Mouse (Mus musculus) inflammation-experienced regulatory T-cells, adult 6 months (primary cell): ENCODE data around the gene Fxyd5. TPM values are rescaled to one million over a fixed set of nuclear protein-coding genes. Genes with fewer than 3 reads are reported as not detected.

ENCODE experiments used
- ATAC-seq: one replicate; pipeline ENCODE4 v1.8.0; 2017
- polyA plus RNA-seq, 3 experiments: library from polyadenylated mRNA; unstranded; fragments of 100-300 nt; shearing (Covaris generic); gene quantifications; one replicate each; pipeline ENCODE4 v1.2.1; 2017

Gene Fxyd5
- 1,000 to 10,000 TPM; 1,847 to 2,152 (median 2,080) TPM for polyA plus RNA-seq

DNA sequence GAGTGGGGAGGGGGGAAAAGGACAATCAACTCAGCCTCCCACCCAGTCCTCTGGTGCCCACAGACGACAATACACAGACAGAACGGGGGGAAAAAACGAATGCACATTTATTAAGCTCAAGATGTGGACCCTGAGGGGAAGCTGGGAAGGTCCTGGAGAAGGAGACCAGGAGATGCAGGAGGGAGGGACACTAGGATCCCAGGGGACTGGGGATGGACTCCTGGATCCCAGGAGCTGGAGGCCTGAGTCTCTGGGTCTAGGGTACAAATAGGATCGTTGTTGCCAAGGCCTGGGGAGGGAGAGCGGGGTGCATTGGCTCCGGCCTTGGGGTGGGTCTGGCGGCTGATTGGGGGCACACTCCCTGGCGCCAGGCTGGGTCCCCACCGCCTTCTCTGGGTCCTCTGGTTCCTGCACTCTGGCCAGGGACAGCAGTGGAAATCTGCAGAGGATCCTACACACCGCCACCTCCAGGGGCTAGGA is at the start of gene Fxyd5:
Gene Fxyd5 (minus strand): TSS at position 51 of the 480 bp plus-strand sequence.
- ATAC-seq = no peak

DNA sequence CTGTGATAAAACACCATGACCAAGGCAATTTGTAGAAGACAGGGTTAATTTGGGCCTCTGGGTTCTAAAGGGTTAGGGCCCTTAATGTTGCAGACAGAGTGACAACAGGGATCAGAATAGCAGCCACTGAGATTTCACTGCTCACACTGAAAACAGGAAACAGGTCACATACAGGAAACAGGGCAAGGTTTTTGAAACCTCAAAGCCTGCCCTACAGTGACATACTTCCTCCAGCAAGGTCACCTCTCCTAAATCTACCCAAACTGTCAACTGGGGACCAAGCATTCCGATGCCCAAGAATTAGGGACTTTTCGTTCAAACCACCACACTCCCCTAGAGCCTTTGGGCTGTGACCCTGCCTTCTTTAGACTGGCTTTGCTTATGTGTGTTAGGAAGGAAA is 47.4 kb upstream of the Fxyd5 start:
- peak; percentile 89 for ATAC-seq

DNA sequence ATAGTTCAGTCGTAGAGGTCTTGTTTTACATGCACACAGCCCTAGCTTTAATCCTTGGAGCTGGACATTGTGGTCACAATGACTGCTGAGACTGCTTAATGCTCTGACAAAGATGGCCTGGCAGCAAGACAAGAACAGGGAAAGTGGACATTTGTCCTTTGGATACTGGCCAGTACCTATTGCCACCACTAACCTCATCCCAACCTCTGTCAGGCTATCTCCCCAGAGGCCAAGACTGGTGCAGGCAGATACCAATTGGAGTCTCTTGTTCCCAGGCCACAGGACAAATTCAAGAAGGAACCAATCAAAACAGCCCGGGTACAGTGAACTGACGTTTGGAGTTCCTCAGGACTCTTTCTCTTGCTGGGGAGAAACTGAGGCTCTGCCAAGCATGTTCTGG is 45.9 kb upstream of the Fxyd5 start:
- no peak for ATAC-seq

DNA sequence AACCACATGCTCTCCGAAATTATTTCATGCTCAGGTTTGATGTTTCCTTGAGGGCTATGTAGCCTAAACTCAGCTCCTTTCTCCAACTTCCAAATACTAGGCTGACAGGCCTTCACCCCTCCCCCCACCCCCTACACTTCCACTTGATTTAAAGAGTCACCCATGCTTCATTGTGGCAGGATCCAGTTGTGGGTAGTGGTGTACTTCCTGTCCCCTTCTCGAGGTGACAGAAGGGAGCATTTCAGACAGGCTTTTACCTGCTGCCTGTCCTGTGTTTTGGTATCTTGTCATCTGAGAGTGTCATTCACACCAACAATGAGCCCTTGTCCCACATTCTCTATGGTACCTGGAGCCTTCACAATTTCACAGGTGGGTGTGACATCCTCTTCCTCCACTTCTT is 45.0 kb upstream of the Fxyd5 start:
- peak; percentile 55 for ATAC-seq

DNA sequence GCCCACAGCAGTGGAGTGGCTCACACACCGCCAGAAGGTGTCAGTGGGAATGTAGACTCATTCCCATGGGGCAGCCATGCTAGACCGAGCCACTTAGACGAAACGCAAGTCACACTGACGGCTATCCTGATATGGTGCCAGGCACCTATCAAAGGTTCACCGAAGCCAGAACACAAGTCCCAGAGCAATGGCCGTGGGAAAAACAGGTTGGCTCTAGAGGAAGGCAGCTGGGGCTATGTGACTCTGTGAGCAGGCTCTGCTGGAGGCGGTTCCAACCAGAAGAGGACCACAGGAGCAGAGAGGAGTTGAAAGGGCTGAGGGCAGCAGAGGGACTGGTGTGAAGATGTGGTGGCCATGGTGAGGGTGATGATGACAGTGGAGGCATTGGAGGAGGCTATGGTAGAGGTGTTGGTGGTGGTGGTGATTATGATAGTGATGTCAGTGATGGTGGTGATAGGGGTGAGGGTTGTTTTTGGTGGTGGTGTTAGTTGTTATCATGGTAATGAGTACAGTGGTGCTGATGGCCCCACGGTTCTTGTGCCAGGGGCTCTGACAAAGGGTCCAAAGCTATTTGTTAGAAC is 44.0 kb upstream of the Fxyd5 start:
- no peak for ATAC-seq

DNA sequence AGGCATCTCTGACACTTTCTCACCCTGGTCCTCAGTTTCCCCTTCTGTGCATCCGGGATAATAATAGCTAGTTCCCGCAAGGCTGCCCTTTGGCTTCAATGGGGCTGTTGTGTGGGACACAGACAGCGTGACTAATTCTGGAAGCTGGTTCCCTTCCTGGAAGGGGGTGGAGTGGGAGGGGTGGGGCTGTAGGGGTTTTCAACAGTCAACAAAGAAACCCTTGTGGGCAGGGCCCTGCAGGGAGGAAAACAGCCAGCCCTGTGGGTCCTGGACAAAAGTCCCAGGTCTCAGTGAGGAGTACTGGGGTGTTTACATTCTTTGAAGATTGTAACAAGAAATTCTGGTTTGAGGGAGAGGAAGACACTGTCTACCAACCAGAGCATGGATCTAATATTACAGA is 42.9 kb upstream of the Fxyd5 start:
- ATAC-seq = no peak

DNA sequence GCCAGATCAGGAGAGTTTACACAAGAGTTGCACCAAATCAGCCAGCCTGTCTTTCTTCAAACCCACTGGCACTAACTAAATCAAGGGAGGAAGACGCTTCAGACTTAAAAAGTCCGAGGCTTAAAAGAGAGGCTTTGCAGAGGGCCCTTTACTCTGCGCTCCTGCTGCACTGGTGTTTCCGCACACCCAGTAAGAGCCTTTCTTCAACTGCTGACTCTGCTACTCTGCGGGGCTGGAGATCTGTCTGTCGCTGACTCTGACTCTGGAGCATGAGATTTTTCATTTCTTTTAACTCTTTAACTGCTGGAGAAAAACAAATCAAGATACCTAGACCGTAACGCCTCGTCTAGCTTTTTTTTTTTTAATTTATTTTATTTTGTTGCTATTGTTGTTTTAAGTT is 41.9 kb upstream of the Fxyd5 start:
- no peak for ATAC-seq

DNA sequence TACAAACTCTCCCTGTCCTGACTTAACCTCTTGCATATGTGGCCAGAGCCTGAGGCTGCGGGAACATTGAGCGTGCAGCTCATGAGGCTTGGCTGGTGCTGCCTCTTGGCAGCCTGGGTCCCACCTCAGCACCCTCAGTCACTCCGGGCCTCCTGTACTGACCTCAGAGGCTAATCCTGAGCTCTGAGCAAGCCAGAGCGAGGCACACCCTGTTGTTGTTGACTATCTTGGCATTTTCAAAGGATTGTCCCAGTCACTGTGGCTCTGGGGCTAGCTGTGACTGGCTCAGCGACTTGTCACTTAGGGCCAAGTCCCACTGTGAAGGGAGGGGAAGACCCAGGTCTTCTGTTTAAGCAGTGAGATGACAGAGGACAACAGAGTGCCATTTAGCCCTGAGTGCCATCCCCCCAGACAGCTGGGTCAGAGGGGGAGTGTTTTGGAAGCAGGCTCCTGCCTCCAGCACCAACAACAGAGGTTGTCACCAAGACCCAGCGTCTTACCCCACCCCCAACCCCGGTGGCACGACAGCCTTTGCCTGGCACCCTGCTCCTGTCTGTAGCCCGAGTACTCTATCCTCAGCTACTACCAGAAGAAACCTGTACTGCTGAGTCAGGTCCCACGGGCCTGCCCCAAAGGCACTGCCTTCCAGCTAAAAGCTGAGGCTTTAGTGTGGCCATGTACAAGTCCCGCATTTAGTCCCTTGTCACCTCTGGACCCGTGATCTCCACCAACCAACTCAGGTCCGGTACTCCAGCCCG is 40.7 kb upstream of the Fxyd5 start:
- ATAC-seq = no peak

DNA sequence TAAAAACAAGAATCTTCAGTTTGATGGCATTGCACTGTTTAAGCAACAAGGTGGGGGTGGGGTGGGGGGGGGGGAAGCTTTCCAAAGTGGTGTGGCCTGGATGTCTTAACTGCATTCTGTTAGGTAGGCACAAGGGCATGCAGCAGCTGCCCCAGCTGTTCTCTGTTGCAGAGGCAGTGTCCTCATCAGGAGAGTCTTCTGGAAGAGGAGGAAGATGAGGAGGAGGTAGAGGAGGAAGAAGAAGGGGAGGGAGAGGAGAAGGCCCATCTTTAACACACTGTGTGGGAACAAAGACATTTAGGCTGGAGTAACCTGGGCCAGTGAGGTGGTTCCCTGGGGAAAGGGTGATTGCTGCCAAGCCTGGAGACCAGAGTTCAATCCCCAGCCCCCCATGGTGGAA is 39.8 kb upstream of the Fxyd5 start:
- no peak for ATAC-seq

DNA sequence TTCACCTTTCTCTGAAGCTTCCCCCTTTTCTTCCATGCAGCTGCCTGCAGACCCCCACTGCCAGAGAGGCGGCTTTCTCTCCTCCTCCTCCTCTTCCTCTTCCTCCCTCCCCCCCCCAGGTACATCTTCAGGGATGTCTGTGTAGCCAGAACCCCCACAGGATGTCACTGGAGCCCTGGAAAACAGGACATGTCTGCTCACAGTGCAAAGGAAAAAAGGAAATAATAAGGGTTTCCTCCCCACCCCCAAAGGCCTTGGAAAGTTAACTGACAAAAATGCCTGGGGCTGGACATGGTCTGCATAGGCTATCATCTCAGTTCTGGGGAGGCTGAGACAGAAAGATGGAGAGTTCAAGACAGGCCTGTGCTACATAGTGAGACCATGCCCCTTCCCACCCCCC is 38.8 kb upstream of the Fxyd5 start:
- ATAC-seq = no peak

DNA sequence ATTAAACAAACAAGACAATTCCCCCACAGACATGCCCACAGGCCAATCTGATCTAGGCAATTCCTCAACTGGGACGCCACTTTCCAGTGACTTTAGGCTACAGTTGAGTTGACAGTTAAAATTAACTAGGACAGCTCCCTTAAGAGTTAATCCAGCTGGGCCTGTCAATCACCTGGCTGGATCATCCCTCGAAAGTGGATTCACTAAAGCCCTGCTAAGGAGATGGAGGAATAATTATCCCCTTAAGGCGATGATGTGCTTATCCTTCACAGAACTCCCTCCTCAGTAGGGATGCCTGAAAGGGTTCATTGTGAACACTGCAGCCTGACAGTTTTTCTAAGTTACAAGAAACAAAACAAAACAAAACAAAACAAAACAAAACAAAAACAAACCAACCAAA is 38.3 kb upstream of the Fxyd5 start:
- no peak for ATAC-seq

DNA sequence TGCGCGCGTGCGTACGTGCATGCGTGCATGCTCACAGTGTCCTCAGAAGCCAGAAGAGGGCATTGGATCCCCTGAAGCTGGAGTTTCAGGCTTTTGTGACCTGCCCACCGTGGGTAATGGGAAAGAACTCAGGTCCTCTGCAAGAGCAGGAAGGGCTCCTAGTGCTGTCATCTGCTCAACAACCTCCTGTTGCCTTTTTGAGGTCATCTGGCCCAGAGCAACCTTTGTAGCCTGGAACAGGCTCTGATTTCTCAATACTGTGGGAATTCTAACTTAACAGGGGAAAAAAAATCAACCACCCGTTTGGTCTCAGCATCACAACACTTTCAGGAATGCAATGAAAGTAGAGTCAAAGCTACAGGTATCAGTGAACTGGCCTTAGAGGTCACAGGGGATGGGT is 37.4 kb upstream of the Fxyd5 start:
- no peak for ATAC-seq

DNA sequence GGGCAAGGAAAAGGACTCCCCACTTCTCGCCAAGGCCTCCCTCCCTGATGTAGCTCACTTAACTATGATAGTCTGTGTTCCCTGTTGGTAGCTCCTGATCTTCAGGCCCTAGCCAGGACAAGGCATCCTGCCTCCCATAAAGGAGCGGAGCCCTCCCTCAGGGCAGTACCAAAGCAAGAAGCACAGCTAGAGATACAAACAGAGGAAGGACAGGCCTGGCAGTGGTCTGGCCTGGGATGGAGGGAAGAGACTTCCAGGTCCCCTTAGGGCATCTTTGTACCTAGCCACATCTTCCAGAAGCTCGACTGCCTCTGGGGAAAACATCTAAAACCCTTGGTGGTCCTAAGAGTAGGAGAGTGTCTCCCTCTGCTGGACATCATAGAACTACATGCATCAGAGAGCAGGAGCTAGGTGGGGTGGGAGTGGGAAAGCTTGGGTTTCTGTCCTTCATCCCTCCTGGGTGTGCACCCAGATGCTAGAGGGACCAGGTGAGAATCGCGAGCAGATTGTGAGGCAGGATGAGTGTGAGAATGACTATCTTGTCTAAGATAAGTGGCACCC is 35.7 kb upstream of the Fxyd5 start:
- no peak for ATAC-seq

DNA sequence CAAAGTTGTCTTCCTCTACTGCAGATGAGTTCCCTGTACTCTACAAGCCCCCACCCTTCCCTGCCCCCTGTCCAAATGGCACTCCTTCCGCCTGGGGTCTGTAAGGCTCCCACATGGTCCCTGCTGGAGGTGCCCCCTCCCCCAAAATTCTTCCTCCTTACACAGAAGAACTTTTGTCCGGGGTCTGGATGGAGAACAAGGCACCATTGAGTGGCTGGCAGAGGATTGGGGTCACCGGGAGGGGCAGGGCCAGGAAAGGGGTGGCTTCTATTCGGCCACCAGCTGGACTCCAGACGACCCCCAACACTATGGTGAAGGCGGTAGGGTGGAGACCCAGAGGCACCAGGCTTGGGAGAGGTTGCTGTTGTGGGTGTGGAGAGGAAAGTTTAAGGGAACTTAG is 35.2 kb upstream of the Fxyd5 start:
- ATAC-seq = no peak

DNA sequence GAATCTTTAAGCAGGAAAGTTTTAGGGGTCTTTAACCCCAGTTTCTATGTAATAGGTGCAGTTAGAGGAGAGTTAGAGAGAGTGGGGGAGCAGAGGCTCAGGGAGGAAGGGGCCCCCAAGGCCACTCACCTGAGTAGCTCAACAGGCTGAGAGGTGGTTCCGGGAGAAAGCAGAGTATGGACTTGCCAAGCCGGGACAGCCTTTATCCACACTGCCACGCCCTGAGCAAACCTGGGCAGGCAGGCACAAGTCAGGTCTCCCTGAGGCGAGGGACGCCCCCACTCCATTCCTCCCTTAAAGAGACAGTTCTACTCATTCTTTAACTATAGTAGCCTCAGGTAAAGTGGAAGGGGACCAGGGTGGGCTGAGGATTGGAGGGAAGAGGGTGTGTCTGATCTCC is 34.2 kb upstream of the Fxyd5 start, which contains the start of gene Fxyd3:
Gene Fxyd3 (minus strand): TSS at position 213 of the 400 bp plus-strand sequence.
- ATAC-seq = no peak

DNA sequence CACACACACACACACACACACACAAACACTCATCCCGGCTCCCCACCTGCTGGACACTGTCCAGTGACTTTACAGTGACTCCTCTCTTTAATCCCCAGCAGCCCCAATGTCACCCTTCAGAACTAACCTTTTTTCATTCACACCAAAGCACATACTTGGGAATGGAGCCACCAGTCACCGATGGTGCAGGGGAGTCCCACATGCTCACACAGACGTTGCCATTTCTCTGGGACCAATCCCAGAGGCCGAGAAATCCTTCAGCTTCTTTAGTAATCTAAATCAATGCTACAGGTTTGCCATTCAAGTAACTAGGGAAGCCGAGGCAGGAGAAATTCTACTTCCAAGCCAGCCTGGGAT is 32.4 kb upstream of the Fxyd5 start:
- ATAC-seq = no peak

DNA sequence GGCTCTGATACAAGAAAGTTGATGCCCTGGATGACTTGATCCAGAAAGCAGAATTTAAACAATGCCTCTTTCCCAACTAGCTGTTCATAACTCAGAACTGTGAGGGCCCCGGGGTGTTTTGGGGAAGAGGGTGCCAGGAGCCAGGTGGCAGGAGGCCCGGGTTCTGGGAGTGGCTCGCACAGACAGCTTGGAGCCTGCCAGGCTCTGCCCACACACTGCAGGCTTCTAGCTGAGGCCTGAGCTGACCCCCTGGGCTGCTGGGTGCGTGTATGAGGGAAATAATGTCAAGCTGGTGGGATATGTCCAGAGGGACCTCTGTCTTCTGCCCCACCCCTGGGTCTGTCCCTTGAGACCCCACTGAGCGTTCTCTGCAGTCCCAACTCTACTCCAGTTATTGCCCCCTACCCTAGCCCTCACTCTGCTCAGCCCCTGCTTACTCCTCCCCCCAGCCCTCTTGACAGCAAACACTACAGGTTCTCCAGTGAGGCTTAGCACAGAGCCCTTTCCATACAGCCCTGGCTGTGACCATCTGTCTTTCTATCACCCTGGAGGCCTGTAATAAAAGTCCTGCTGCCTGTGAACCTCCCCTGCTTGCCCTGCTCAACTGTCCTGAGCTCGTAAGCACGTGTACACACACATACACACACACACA is 31.9 kb upstream of the Fxyd5 start:
- ATAC-seq = no peak

DNA sequence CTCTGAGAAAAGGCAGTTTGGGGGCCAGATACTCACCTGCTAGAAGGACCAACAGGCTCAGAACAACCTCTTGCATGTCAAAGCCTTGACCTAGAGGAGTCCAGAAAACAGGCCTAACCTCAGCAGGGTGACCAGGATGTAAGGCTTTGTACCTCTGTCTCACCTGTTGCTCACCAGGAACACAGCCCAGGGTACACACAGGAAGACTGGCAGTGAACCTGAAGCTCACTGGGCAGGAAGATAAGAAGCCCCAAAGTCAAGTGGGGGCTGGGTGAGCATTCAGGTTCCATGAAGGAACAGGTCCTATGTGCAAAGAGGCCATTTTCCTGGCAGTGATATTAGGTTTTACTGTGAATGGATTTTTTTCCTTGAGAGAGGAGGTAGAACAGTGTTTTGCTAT is 31.3 kb upstream of the Fxyd5 start:
- ATAC-seq = no peak

DNA sequence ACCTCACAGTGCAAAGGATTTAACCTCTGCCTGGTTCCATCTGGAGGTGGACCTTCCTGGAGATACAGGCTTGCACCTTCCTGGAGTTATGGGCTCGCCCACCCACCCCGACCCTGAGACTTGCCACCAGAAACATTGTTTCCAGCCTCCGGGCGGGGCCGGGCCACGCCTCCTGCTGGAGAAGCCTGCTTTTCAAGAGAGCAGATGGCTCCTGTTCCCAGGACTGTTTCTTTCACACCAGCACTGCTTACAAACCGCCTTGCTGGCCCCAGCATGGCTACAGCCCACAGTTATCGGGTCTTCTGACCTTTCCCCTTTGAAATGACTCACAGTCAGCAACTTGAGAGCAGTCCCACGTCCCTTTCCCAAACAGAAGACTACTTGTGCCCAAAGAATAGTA is 30.0 kb upstream of the Fxyd5 start:
- ATAC-seq = no peak

DNA sequence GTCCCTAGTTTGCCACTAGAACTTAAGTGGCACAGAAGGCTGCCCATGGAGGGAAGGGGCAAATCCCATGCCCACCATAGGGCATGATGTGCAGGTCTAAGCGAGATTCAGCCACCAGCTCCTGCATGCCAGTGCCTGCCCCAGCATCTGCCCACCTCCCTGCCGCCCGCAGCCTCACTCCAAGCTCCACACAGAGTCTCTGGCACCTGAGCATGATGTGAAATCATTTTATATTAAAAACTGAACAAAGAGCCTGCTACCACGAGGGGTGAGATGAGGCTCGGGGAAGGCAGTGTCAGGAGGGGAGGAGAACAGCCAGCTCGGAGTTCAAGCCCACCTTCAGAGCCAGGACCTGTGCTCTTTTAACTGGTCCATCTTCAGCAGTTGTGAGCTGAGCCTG is 28.0 kb upstream of the Fxyd5 start:
- ATAC-seq = no peak

DNA sequence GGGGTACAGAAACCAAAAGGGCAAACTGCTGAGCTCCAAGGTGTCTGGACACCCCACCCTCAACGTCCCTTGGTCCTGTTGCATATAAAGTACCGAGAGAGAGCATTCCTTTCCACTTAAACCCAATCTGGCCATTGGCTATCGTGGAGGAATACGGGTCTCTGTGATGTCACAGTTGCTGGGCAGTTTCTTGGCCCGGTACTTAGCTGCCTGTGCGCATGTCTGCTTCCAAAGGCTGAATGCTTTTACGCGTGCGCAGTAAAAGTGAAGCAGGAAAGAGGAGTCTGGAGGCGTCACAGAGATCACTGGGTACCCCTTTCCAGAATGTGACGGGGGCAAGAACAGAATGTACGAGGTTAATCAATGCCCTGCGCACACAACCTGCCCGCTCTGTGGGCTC is 27.2 kb upstream of the Fxyd5 start:
- no peak for ATAC-seq

DNA sequence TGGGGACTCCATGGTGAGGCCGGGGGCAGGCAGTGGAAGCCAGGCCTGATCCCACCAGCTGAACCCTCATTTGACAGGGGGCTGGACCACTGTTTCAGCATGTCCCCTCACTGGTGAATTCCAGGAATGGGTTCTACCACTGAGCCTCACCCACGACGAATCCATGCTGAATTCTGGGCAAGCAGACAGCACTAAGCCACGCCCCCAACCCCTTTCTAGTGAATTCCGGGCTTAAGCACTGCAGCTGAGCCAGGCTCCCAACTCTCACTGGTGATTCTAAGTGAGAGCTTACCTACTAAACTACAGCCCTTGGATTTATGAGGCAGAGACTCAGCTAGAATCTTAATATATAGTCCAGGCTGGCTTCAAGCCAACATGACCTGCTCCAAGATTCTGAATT is 25.6 kb upstream of the Fxyd5 start:
- ATAC-seq = no peak

DNA sequence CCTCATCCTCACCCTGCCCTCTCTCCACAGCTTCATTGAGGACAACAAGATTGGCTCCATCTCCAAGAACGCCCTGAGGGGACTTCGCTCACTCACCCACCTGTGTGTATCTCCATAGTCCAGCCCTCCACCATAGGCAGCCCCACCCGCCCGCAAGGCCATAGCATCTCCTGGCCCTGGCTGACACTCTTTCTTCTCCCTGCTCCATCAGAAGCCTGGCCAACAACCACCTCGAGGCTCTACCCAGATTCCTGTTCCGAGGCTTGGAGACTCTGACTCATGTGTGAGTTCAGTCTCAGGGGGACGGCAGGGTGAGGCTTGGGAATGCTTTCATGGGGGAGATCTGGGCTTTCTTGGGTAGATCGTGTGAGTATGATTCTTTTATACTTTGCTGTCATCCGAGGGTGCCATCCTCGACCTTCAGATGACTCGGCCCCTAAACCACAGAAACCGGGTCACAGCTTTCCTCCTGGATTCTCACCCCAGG is 20.8 kb upstream of the Fxyd5 start:
- ATAC-seq = no peak

DNA sequence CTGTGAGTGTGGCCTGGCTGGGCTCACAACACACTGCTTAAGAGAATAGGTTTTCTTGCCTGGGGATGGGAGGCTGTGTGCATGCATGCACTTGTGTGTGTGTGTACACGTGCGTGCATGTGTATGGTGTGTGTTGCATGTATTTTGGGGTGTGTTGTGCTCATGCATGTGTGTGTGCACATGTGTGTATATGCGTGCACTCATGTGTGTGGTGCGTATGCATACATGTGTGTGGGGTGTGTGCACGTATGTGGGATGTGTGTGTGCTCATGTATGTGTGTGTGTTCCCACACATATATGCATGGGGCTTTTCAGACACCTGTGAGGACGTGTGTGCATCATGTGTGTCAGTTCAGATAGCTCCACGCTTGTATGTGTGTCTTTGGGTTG is 18.3 kb upstream of the Fxyd5 start:
- no peak for ATAC-seq
